Mouse (Mus musculus) layer of hippocampus, postnatal 36 days (tissue): ENCODE measurements around the gene 4930432K21Rik. TPM values are rescaled to one million over a fixed set of nuclear protein-coding genes. Genes with fewer than 3 reads are reported as not detected.

Source experiments
- DNase-seq, 2 experiments: peaks; one replicate each; pipeline ENCODE4 v3.0.0; 2022
- total RNA-seq, 2 experiments: library from RNA; stranded (reverse); gene quantifications; 2 replicates each; pipeline ENCODE4 v1.2.3; 2021

The 4930432K21Rik gene
- total RNA-seq, result 1 to 10 TPM; 1.7 to 1.8 TPM

DNA sequence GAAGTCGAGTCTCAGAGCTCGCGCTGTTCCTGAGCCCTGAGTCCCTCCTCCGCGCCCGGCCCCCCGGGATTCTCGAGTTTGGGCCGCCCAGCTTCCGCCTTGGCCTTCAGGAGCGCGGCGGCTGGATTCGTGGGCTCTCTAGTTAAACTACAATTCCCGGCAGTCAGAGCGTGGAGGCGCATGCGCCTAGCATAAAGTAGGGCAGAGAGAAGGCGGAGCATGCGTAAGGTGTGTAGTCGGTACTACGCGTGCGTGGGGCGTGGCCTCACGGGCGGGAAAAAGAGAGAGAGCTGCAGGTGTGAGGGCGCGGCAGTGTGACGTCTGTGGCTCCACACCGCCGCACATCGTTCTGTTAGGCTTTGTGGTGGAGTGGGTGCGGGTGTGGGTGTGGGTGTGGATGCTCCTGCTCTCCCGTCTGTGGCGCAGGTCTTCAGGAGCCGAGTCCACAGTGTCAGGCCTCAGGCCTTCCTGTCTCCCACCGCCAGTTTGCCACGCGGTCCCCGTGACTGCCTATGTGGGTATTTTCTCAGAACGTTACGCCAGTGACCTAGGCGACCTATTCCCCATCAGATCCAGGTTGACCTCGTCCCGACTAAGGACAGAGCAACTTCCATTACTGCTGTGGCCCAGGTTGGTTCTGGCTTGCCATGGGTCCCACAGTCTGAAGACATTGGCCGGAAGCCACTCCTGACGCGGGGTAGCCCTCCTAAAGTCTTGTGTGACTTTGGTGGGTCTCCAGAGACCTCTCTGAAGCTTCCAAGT is at the start of gene 4930432K21Rik, which contains the start of gene Cc2d1a:
TSS of gene 4930432K21Rik (plus strand) at position 257 of the 762 bp plus-strand sequence.
TSS of gene Cc2d1a (minus strand) at position 168 of the 762 bp plus-strand sequence.
- peak; percentile 93 for DNase-seq

DNA sequence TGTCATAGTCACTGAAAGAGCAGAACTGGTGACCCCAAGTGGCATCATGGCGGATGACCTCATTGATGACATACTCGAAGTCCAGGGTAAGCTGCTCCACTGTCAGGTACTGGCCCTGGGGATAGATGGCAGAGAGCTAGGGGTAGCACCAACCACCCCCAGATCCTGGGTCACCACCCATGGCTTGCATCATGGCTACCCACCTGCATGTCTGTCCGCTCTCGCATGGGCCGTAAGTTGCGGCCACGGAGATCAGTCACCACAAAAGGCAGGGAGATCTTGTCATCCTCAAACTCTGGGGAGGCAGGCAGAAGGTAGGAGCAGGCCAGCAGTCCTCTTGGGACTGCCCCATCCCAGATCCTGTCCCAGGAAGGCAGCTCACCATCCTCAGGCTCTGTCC is 49.4 kb upstream of the 4930432K21Rik start:
- DNase-seq, result no peak

DNA sequence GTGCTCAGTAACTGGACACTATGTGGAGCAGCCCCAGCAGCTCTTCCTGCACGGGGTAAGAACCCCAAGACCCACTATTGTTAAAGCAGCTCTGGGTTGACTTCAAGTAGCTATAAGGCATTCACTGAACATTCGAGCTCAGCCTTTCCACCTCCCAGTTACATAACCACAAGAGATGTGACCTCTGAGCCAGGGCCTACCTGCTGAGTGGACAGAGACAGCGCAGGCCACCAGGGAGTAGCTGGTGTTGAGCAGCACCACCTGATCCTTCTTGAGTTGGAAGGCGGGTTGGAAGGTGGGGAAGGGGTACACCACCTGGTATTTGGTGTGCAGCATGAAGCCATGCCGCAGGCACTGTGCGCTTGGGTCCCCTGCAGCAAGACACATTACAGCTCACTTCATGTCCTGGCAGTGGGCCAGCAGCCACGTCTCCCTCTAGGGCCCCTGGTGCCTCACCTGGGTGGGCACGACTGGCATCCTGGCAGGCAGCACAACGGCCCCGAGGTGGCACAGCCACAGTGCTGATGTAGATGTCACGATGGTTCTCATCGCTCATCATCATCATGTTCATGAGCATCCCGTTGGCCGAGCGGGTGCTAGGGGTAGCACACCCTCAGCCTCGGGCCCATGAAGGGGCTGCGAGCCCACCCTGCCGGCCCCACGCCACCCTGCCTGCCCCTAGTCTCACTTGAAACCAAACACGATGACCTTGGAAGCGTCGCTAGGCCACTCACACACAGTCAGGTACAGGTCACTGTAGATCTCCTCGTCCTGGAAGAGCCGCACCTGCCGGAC is 46.2 kb upstream of the 4930432K21Rik start:
- no peak for DNase-seq

DNA sequence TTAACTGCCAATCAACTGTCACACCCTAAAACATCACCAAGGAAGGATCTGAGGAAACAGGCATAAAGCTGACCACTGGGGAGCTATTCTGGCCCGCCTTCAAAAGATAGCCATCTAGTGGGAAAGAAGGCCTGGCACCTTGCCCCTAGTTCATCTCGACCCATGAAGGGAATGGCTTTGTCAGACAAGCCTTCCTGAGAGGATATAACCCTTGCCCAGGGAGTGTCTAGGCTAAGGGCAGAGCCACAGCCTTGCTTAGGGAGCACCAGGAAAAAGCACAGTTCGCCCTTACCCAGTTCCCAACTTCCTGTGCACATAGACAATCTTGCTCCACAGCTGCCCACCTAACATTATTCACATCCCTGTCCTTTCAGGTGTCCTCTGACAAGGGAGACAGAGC is 44.2 kb upstream of the 4930432K21Rik start:
- no peak for DNase-seq

DNA sequence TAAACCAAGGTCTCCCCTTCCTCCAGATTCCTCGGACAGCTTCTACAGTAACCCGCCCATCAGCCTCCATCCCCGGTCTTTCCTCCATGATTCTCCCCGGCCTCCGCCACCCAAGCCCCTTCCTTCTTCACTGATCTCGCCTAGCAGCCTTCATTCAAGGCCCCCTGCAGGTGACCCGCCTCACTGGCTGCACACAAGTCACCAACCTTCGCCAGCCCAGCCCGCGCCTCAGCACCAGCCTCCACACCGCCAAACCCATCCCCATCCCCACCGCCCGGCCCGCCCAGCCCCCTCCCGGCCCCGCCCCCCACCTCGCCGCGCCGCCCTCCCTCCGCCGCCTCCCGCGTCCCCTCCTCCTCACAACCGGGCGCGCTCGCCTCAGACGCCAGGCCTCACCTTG is 43.6 kb upstream of the 4930432K21Rik start:
- peak; percentile 44 to 56 for DNase-seq

DNA sequence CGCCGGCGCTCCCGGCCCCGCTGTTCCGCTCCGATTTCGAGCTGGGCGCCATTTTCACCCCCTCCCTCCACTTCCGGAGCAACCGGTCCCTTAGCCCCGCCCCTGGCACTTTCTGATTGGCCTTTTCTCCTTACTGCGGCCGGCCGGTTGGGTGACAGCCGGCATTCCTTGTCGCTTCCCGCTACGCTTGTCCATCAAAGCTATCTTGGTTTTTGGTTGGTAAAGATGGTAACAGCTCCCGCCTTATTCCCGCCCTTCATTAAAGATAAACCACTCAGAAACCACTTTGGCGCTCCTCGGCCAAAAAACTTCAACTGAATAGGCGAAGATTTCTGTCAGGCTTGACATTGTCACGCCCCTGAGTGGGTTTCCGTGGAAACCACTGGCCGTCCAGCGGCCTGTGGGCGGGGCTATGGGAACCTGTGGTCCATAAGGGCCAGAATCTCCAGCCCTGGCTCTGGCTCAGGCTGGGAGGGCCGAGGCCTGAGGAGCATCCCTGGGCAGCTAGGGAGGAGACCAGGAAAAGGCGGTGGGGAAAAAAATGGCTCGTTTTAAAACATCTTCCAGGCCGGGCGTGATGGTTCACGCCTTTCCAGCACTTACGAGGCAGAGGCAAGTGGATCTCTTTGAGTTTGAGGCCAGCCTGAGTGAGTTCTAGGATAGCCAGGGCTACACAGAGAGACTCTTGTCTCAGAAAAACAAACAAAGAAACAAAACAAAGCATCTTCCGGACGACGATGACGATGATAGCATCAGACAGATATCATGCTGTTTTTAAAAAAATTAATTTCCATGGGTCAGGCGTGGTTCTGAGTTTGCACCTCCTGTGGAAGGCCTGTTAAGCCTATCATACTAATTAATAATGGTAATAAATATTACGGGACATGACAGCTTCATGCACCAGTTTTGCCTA is 42.9 kb upstream of the 4930432K21Rik start, which contains the start of gene Dcaf15:
TSS of gene Dcaf15 (minus strand) at position 72 of the 913 bp plus-strand sequence.
- peak; percentile 96 to 97 for DNase-seq

DNA sequence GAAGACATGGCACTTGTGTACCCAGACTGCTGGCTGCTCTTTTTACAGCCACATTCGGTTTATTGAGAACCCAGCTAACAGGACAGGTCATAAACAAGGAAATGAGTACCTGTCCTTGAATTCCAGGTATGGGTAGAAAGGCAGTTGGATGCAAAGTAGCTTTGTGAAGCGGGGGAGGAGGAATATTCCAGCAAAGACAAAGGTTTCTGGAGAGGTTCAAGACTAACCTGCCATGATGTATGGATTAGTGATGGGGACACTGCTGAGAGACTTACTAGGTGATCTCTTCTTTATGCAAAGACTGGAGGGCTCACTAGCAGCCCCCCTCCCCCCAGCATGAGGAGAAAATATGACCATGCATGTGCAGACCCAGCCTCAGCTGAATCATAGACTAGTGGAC is 42.1 kb upstream of the 4930432K21Rik start:
- no peak for DNase-seq

DNA sequence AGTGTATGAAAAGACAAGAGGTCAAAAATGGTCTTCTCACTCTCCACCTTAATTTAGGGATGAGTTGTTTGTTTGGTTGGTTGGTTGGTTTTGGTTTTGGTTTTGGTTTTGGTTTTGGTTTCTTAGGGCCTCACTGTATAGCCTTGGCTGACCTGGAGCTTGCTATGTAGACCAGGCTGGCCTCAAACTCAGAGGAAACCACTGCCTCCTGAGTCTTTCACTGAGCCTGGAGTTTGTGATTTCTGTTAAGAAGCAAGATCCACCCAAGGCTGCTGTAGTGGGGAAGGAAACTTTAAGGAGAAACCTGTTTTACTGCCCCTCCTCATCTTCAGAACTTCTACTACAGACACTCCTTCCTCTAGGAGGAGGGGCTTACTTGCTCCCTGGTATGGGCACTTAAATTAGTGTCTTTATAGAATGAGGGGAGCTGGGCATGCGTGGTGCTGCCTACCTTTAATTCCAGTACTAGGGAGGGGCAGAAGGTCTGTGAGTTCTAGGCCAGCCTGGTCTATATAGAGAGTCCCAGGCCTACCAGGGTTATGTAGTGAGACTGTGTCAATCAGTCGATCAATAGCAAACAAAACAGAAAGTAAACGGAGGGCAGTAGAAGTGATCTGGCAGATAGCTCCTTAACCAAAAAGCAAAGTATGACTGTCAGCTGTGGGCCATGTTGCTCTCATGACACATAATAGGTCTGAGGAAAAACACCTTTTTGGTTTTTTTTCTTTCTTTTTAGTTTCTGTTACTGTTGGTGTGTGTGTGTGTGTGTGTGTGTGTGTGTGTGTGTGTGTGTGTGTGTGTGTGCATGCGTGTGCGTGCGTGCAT is 41.4 kb upstream of the 4930432K21Rik start:
- DNase-seq, result no peak

DNA sequence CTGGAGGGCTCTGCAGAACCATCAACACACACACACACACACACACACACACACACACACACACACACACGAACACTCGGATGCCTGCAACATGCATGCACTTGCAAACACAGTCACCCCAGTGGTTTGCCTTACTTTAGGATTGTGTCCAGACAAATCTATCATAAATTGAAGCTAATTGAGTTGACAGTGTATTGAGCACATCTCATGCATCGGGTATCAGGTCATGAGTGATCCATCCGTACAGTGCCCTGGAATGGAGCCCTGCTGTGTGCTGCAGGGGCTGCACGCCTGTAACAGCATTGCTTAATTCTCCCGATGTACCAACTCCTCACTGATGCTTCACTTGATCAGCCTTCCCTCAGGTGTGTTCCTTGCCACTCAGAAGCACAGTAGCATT is 32.2 kb upstream of the 4930432K21Rik start:
- no peak for DNase-seq

DNA sequence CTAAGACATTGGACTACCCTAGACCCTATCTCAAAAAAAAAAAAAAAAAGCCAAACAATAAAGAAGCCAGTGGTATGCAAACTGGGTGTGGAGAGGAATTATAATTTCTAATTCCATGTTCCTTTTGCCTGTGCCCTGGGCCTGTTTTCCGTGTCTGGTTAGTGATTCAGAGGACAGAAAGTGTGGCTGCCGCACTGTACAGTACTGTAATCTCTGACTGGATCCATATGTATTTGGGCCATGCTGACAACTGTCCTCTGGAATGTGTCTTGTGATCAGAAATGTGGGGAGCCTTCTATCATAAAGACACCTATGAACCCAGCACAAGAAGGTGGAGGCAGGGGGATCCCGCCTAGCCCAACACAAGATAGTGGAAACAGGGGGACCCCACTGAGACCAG is 25.7 kb upstream of the 4930432K21Rik start:
- no peak for DNase-seq

DNA sequence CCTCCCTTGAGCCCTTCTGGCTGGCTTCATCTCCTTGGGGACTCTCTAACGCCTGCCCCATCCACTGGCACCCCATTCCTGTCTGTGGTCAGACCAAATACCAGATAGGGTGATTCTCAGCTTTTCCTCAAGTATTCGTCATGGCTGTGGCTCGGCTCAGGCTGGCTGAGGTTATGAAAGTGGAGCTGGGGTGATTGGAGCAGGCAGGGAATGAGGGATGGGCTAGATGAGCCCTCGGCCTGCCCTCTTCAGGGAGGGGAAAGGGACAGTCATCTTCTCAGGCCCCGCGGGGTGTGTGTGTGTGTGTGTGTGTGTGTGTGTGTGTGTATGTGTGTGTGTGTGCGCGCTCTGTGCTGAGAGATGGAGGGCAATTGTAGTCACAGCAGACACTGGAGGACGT is 22.2 kb upstream of the 4930432K21Rik start, which contains the start of gene Podnl1:
TSS of gene Podnl1 (plus strand) at position 334 of the 400 bp plus-strand sequence.
- DNase-seq, result no peak

DNA sequence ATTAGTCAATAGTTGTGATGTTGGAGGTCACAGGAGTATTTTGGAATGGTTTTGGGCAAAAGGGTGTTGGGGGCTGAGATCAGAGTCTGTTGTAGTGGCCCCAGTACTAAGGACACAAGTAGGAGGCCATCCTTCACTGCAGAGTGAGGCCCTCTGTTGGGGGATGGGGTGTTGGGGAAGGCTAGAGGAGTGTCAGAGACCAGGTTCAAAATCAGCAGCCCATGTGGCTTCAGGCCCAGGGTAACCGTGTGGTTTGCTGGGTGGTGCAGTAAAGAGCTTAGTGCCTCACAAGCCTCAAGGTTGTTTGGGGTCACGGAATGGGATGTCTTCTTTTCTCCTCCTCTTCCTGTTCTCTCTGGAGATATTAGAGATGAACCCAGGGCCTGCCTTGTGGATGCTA is 21.1 kb upstream of the 4930432K21Rik start:
- DNase-seq, result no peak

DNA sequence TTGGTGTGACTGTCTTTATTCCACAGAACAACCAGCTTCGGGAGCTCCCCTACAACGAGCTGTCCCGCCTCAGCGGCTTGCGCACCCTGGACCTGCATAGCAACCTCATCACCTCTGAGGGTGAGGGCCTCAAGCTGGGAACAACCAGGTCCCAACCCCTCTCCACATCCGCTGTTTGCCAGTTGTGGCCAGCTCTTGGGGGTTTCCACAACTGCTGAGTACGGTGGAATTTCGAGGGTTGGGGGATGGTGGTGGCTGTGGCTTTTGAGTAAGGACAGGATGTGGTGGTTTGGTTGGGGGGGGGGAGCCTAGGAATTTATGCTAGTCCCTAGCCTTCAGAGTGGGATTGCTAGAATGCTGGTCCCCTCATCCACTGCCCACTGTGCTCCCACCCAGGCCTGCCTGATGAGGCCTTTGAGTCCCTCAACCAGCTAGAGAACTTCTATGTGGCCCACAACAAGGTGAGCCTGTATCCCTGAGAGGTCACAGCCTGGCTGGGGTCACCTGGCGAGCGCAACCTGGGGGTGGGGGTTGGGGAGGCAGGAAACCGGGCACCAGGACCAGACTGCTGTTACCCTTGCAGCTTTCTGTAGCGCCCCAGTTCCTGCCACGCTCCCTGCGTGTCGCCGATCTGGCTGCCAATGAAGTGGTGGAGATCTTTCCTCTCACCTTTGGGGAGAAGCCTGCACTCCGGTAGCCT is 20.5 kb upstream of the 4930432K21Rik start:
- DNase-seq, result no peak

DNA sequence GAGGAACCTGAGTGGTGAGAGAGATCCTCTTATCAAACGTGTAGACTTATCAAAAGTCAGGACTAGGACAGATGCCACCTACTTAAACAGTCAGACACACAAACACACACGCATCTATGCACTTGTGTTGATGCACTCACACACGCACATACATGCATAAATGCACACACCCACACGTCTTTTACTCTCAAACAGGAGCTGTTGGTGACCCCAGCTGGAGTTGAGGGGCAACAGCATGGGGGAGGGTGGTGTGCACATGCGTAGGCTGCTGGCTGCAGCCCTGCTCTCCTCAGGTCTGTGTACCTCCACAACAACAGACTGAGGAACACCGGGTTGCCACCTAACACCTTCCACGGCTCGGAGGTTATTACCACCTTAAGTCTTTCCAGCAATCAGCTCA is 19.5 kb upstream of the 4930432K21Rik start:
- no peak for DNase-seq

DNA sequence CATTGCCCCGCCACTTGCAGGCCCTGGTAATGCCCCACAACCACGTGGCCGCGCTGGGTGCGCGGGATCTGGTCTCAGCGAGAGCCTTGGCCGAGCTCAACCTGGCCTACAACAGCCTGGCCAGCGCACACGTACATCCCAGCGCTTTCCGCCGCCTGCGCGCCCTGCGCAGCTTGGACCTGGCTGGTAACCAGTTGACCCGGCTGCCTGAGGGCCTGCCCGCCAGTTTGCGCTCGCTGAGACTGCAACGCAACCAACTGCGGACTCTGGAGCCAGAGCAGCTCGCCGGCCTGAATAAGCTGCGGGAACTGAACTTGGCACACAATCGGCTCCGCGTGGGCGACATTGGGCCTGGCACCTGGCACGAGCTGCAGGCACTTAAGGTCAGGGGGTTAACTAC is 17.0 kb upstream of the 4930432K21Rik start:
- no peak for DNase-seq

DNA sequence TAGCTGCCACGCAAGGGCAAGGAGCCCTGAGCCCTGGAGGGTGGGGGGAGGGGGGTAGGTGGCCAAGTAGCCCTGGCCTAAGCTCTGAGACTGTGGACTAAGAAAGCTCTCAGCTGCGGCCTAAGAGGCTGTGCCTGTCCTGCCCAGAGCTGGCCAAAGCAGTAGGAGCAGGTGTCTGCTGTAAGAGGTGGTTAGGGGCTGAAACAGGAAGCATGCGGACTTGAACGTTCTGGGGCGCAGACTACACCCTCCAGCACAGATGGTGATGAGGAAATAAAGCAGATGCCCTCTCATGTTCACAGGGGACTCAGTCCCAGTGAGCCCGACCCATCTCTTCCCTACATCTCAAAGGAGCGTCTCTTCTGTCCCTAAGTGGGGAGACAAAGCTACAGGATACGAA is 15.6 kb upstream of the 4930432K21Rik start:
- no peak for DNase-seq

DNA sequence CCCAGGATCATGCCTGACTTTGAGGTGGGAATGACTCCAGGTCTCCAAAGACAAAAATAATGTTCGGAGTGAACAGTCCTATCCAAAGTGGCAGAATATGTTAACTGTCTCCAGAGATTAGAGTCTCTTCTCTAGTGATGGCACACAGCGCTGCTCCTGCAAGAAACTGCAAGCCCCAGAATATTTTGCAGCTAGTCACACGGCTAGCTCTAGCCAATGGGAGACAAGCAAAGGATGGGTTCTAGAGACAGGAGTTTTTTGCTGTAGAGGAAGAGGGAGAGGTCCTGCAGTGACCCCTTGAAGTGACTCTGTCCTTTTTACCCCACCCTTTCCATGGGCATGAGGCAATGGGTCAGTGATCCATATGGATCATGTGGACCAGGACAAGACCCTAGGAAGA is 10.0 kb upstream of the 4930432K21Rik start:
- DNase-seq, result no peak

DNA sequence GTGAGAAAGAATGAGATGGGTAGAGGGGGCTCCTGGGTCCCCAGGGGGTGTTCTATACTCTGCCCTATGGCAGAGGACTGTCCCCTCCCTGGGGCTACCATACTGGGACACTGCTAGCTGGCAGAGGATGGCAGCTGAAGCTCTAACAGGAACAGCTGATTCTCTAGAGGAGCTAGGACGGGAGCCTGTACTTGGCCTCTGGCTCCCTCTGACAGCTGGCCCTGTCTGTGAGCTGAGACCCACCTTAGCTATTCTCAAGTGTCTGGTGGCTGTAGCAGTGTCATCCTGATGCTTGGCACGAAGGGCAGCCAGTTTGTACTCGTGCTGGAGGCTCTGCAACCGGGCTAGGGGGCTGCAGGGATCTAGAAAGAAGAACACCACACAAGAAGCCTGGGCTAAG is 7.0 kb upstream of the 4930432K21Rik start:
- no peak for DNase-seq

DNA sequence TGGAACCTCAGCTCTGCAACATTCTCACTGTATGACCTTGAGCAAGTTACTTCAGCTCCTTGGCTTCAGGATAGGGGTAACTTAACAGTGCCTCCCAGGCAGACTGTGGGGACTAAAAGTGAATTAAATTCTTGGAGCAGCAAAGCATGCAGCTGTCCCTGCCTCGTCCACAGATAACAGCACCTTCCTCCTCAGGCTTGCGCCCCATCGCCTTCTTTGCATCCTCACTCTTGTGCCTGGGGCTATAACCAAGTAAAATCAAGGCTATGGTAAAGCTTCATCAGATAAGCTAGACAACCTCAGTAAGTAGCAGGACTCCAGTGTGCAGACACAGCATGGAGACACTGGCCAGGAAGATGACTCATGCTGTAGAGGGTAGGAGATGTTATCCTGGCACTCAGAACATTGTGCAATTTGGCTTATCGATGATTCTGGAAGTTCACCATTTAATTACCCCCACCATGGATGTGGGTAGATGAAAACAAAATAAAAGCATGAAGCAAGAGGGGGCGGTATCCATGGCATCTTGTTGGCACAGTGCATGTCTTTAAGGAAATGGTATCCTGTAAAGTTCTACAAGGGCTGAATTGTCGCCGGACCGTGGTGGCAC is 3.1 kb upstream of the 4930432K21Rik start:
- DNase-seq, result no peak

DNA sequence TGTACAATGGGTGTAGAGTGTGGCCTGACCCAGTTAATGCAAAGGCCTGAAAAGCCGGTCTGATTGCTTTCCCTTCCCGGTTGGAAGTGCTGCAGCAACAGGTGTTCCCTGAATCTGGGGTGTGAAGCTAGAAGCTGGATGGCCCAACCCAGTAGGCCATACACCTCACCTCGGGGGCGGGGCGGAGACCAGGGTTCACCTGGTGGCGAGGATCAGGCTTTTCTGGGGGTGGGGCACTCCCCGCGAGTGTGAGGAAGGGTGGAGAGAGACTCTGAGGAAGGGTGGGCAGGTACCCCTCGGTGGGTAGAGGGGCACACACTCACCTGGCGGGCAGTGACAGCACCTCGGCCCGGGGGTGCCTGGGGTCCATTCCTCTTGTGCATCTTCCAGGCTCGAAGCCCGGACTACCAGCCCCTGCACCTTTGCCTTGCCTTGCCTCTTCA is 480 bp upstream of the 4930432K21Rik start:
- DNase-seq, result no peak

DNA sequence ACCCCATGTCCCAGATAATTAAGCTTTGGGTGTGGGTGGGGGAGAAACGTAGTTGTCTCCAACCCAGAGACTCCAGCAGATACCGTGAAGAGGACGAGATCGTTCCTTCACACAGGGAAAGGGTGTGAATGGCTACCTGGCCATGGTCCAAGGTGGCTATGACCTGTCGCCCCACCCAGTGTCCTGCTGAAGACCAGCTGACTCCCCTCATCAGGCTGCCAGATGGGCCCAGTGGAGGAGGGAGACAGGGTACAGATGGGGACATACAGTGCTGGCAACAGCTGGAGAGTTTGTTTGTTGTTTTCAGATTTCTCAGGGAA is 666 bp downstream of the 4930432K21Rik start:
- no peak for DNase-seq
